Mouse (Mus musculus): ENCODE data around the gene Lrmda. TPM values are rescaled to one million over a fixed set of nuclear protein-coding genes. Genes with fewer than 3 reads are reported as not detected.
"Not testable (repeated sequence)": the region's sequence is repeated elsewhere in the genome, so short reads cannot be mapped to it uniquely, and the experiment has no call there.

Gene Lrmda
- polyA plus RNA-seq, 1 experiment from 2014 or later: 0.20 TPM

- H3K36me3 ChIP-seq (ENCODE audit: control insufficient read depth, insufficient read depth, low read length): no peaks in the 10 kb centered on the region
- no peaks in the 10 kb centered on the region for H3K9me3 ChIP-seq (ENCODE audit: control insufficient read depth, low read length)
- no peaks in the 10 kb centered on the region for H3K4me1 ChIP-seq (replicated peaks; ENCODE audit: control insufficient read depth, insufficient read depth, low read length)
- WGBS: 86% methylated on average over 4 of the region's 4 CpGs
- no peaks in the 10 kb centered on the region for H3K27me3 ChIP-seq (ENCODE audit: control insufficient read depth, insufficient read depth, low read length)
- DNase-seq (ENCODE audit: low spot score) (no peak), ATAC-seq (ENCODE audit: low FRiP score) (no peak)
- no peak overlapping the region for H3K27ac ChIP-seq (ENCODE audit: low read depth, low read length)
- no peak overlapping the region for H3K4me3 ChIP-seq (ENCODE audit: low read depth, low read length)
- H3K4me2 ChIP-seq (replicated peaks; ENCODE audit: low read depth, low read length): no peak overlapping the region
- no peak overlapping the region for H3K9ac ChIP-seq (ENCODE audit: low read depth, low read length)
Observed at GRCm38 (mm10) chr14:22800020-22800419, 780.5 kb downstream of the Lrmda start.

- 69% methylated on average over 13 of the region's 13 CpGs for WGBS
- Histone ChIP-seq H3K4me2 (replicated peaks; ENCODE audit: low read depth, low read length) (no peak overlapping the region), H3K9me3 (ENCODE audit: control insufficient read depth, low read length) (no peaks in the 10 kb centered on the region), H3K9ac (ENCODE audit: low read depth, low read length) (no peak overlapping the region), H3K4me3 (ENCODE audit: low read depth, low read length) (no peak overlapping the region), H3K27me3 (ENCODE audit: control insufficient read depth, insufficient read depth, low read length) (no peaks in the 10 kb centered on the region), H3K4me1 (replicated peaks; ENCODE audit: control insufficient read depth, insufficient read depth, low read length) (no peaks in the 10 kb centered on the region), H3K36me3 (ENCODE audit: control insufficient read depth, insufficient read depth, low read length) (no peaks in the 10 kb centered on the region), H3K27ac (ENCODE audit: low read depth, low read length) (no peak overlapping the region)
- ATAC-seq (ENCODE audit: low FRiP score): no peak
- DNase-seq (ENCODE audit: low spot score): no peak
Observed at GRCm38 (mm10) chr14:22800871-22801636, 781.5 kb downstream of the Lrmda start.

- H3K9ac ChIP-seq (ENCODE audit: low read depth, low read length); ATAC-seq (ENCODE audit: low FRiP score); H3K27ac ChIP-seq (ENCODE audit: low read depth, low read length); H3K4me2 ChIP-seq (replicated peaks; ENCODE audit: low read depth, low read length); DNase-seq (ENCODE audit: low spot score); H3K36me3 ChIP-seq (ENCODE audit: control insufficient read depth, insufficient read depth, low read length); H3K4me1 ChIP-seq (replicated peaks; ENCODE audit: control insufficient read depth, insufficient read depth, low read length); H3K4me3 ChIP-seq (ENCODE audit: low read depth, low read length); H3K27me3 ChIP-seq (ENCODE audit: control insufficient read depth, insufficient read depth, low read length); H3K9me3 ChIP-seq (ENCODE audit: control insufficient read depth, low read length): not testable (repeated sequence)
- WGBS: 87% methylated on average over 4 of the region's 4 CpGs
Observed at GRCm38 (mm10) chr14:22801714-22802113, 782.2 kb downstream of the Lrmda start.

- DNase-seq (ENCODE audit: low spot score) (peak; percentile 38), ATAC-seq (ENCODE audit: low FRiP score) (no peak)
- Histone ChIP-seq H3K27me3 (ENCODE audit: control insufficient read depth, insufficient read depth, low read length) (peaks cover 3% of the 10 kb centered on the region; the same call in 1 of the 2 replicates), H3K4me2 (replicated peaks; ENCODE audit: low read depth, low read length) (no peak overlapping the region; the same call in 1 of the 2 replicates), H3K4me3 (ENCODE audit: low read depth, low read length) (no peak overlapping the region), H3K27ac (ENCODE audit: low read depth, low read length) (no peak overlapping the region), H3K4me1 (replicated peaks; ENCODE audit: control insufficient read depth, insufficient read depth, low read length) (0 out of 2 replicates have a peak, but pooled peaks cover 2% of the 10 kb centered on the region), H3K9ac (ENCODE audit: low read depth, low read length) (no peak overlapping the region), H3K9me3 (ENCODE audit: control insufficient read depth, low read length) (no peaks in the 10 kb centered on the region), H3K36me3 (ENCODE audit: control insufficient read depth, insufficient read depth, low read length) (no peaks in the 10 kb centered on the region)
- 4% methylated on average over 3 of the region's 3 CpGs for WGBS
Observed at GRCm38 (mm10) chr14:22807324-22807723, 787.8 kb downstream of the Lrmda start.

GRCm38 (mm10) chr14:22807726-22808594 lies 788.4 kb downstream of the Lrmda start:
- Histone ChIP-seq H3K27me3 (ENCODE audit: control insufficient read depth, insufficient read depth, low read length) (peaks cover 3% of the 10 kb centered on the region; the same call in 1 of the 2 replicates), H3K4me1 (replicated peaks; ENCODE audit: control insufficient read depth, insufficient read depth, low read length) (peaks cover 2% of the 10 kb centered on the region; the same call in 1 of the 2 replicates), H3K4me2 (replicated peaks; ENCODE audit: low read depth, low read length) (peak overlapping the region; percentile 47), H3K4me3 (ENCODE audit: low read depth, low read length) (no peak overlapping the region; the same call in none of the 2 replicates), H3K9ac (ENCODE audit: low read depth, low read length) (peak overlapping the region; percentile 44), H3K36me3 (ENCODE audit: control insufficient read depth, insufficient read depth, low read length) (no peaks in the 10 kb centered on the region), H3K9me3 (ENCODE audit: control insufficient read depth, low read length) (no peaks in the 10 kb centered on the region), H3K27ac (ENCODE audit: low read depth, low read length) (peak overlapping the region; percentile 67)
- WGBS: under 1% methylated on average over 20 of the region's 20 CpGs
- peak; percentile 81 for DNase-seq (ENCODE audit: low spot score)
- ATAC-seq (ENCODE audit: low FRiP score): peak; percentile 86

- no peak for DNase-seq (ENCODE audit: low spot score)
Observed at GRCm38 (mm10) chr14:22808595-22809166, 789.2 kb downstream of the Lrmda start.

GRCm38 (mm10) chr14:22809229-22809628 lies 789.7 kb downstream of the Lrmda start:
- H3K4me3 ChIP-seq (ENCODE audit: low read depth, low read length): no peak overlapping the region
- peaks cover 3% of the 10 kb centered on the region; the same call in 1 of the 2 replicates for H3K27me3 ChIP-seq (ENCODE audit: control insufficient read depth, insufficient read depth, low read length)
- H3K36me3 ChIP-seq (ENCODE audit: control insufficient read depth, insufficient read depth, low read length): no peaks in the 10 kb centered on the region
- H3K9ac ChIP-seq (ENCODE audit: low read depth, low read length): no peak overlapping the region
- H3K4me1 ChIP-seq (replicated peaks; ENCODE audit: control insufficient read depth, insufficient read depth, low read length): peaks cover 4% of the 10 kb centered on the region; the same call in 1 of the 2 replicates
- H3K27ac ChIP-seq (ENCODE audit: low read depth, low read length): no peak overlapping the region
- ATAC-seq (ENCODE audit: low FRiP score) (no peak), DNase-seq (ENCODE audit: low spot score) (no peak)
- H3K4me2 ChIP-seq (replicated peaks; ENCODE audit: low read depth, low read length): no peak overlapping the region
- WGBS: 58% methylated on average over 3 of the region's 3 CpGs
- H3K9me3 ChIP-seq (ENCODE audit: control insufficient read depth, low read length): no peaks in the 10 kb centered on the region

More at GRCm38 (mm10) chr14:22808595-22809166, 789.2 kb downstream of the Lrmda start:
- no peak overlapping the region for H3K4me3 ChIP-seq (ENCODE audit: low read depth, low read length)
- H3K9ac ChIP-seq (ENCODE audit: low read depth, low read length): no peak overlapping the region
- H3K36me3 ChIP-seq (ENCODE audit: control insufficient read depth, insufficient read depth, low read length): no peaks in the 10 kb centered on the region
- ATAC-seq (ENCODE audit: low FRiP score): peak; percentile 53; the same call in 1 of the 2 replicates
- H3K4me1 ChIP-seq (replicated peaks; ENCODE audit: control insufficient read depth, insufficient read depth, low read length): peaks cover 4% of the 10 kb centered on the region; the same call in 1 of the 2 replicates
- WGBS: 24% methylated on average over 5 of the region's 5 CpGs
- no peak overlapping the region for H3K4me2 ChIP-seq (replicated peaks; ENCODE audit: low read depth, low read length)
- peaks cover 3% of the 10 kb centered on the region; the same call in 1 of the 2 replicates for H3K27me3 ChIP-seq (ENCODE audit: control insufficient read depth, insufficient read depth, low read length)
- no peak overlapping the region for H3K27ac ChIP-seq (ENCODE audit: low read depth, low read length)
- H3K9me3 ChIP-seq (ENCODE audit: control insufficient read depth, low read length): no peaks in the 10 kb centered on the region

- H3K27me3 ChIP-seq (ENCODE audit: control insufficient read depth, insufficient read depth, low read length): peaks cover 3% of the 10 kb centered on the region; the same call in 1 of the 2 replicates
- no peaks in the 10 kb centered on the region for H3K9me3 ChIP-seq (ENCODE audit: control insufficient read depth, low read length)
- DNase-seq (ENCODE audit: low spot score): no peak
- H3K27ac ChIP-seq (ENCODE audit: low read depth, low read length): no peak overlapping the region
- H3K4me1 ChIP-seq (replicated peaks; ENCODE audit: control insufficient read depth, insufficient read depth, low read length): peaks cover 4% of the 10 kb centered on the region; the same call in 1 of the 2 replicates
- no peak overlapping the region for H3K4me3 ChIP-seq (ENCODE audit: low read depth, low read length)
- H3K9ac ChIP-seq (ENCODE audit: low read depth, low read length): no peak overlapping the region
- no peak for ATAC-seq (ENCODE audit: low FRiP score)
- H3K4me2 ChIP-seq (replicated peaks; ENCODE audit: low read depth, low read length): no peak overlapping the region
- 70% methylated on average over 1 of the region's 1 CpGs for WGBS
- H3K36me3 ChIP-seq (ENCODE audit: control insufficient read depth, insufficient read depth, low read length): no peaks in the 10 kb centered on the region
Observed at GRCm38 (mm10) chr14:22810531-22810930, 791.0 kb downstream of the Lrmda start.

Data from hindbrain, embryonic 11.5 days (tissue).